Mouse (Mus musculus): ENCODE results near the gene Abca3.

DNA sequence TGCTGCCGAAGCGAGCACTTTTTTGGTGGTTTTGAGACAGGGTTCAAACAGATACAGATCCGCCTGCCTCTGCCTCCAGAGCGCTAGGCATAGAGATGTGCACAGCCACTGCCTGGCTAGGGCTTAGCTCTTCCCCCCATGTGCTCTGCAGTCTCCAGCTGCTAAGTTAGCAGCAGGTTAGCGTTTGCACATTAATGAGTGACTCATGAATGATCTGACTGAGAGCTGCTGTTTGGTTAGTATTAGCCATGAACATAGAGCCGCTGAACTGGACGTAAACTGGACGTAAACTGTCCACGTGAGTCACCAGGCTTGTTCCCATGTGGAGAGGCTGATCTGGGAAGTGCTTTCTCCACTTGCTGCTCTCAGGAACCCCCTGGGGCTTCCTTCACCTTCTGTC is 10.8 kb downstream of the Abca3 start:
- TF ChIP-seq CTCF (IDR thresholded peaks at IDR 0.05; ENCODE audit: extremely low read depth, insufficient read depth, insufficient read length, insufficient replicate concordance) (no peak), POLR2A (IDR thresholded peaks at IDR 0.05; ENCODE audit: low read depth, low read length) (no peak)
